Mouse (Mus musculus): Measurements from ENCODE around the gene Rbbp5. TPM values are rescaled to one million over a fixed set of nuclear protein-coding genes. Genes with fewer than 3 reads are reported as not detected.

Gene Rbbp5
- polyA plus RNA-seq, 2 experiments, result 37.4 to 43.6 TPM

- Histone ChIP-seq H3K9ac (ENCODE audit: low read depth, low read length, severe bottlenecking) (no peak overlapping the region), H3K4me2 (replicated peaks; ENCODE audit: low read depth, low read length, severe bottlenecking) (no peak overlapping the region), H3K36me3 (ENCODE audit: control insufficient read depth, insufficient read depth, low read length) (peaks cover 17% of the 10 kb centered on the region; the same call in 1 of the 2 replicates), H3K4me3 (replicated peaks; ENCODE audit: low read length) (no peak overlapping the region), H3K9me3 (ENCODE audit: control insufficient read depth, low read length) (no peaks in the 10 kb centered on the region), H3K4me1 (ENCODE audit: control insufficient read depth, insufficient read depth, low read length) (no peaks in the 10 kb centered on the region), H3K27ac (replicated peaks; ENCODE audit: low read depth, low read length) (no peak overlapping the region), H3K27me3 (ENCODE audit: control insufficient read depth, insufficient read depth, low read length) (no peaks in the 10 kb centered on the region)
- ATAC-seq (ENCODE audit: low FRiP score, low read depth) (no peak), DNase-seq (ENCODE audit: low spot score) (no peak)
- TF ChIP-seq POLR2A (IDR thresholded peaks at IDR 0.05; ENCODE audit: borderline replicate concordance, extremely low read depth, insufficient read depth, insufficient read length), result no peak
- WGBS, result 92% methylated on average over 6 of the region's 6 CpGs
Observed at GRCm38 (mm10) chr1:132483759-132484158, 6.6 kb downstream of the Rbbp5 start.

GRCm38 (mm10) chr1:132500535-132500934 is 23.4 kb downstream of the Rbbp5 start:
- Histone ChIP-seq H3K4me2 (replicated peaks; ENCODE audit: low read depth, low read length, severe bottlenecking) (no peak overlapping the region), H3K36me3 (ENCODE audit: control insufficient read depth, insufficient read depth, low read length) (peaks cover 79% of the 10 kb centered on the region), H3K27me3 (ENCODE audit: control insufficient read depth, insufficient read depth, low read length) (no peaks in the 10 kb centered on the region), H3K9me3 (ENCODE audit: control insufficient read depth, low read length) (no peaks in the 10 kb centered on the region), H3K4me1 (ENCODE audit: control insufficient read depth, insufficient read depth, low read length) (no peaks in the 10 kb centered on the region), H3K4me3 (replicated peaks; ENCODE audit: low read length) (no peak overlapping the region), H3K27ac (replicated peaks; ENCODE audit: low read depth, low read length) (no peak overlapping the region), H3K9ac (ENCODE audit: low read depth, low read length, severe bottlenecking) (no peak overlapping the region)
- ATAC-seq (ENCODE audit: low FRiP score, low read depth), result no peak
- no peak for TF ChIP-seq POLR2A (IDR thresholded peaks at IDR 0.05; ENCODE audit: borderline replicate concordance, extremely low read depth, insufficient read depth, insufficient read length)
- 84% methylated on average over 2 of the region's 2 CpGs for WGBS
- no peak for DNase-seq (ENCODE audit: low spot score)

GRCm38 (mm10) chr1:132505155-132505554 is 28.0 kb downstream of the Rbbp5 start:
- Histone ChIP-seq H3K4me3 (replicated peaks; ENCODE audit: low read length) (no peak overlapping the region), H3K27me3 (ENCODE audit: control insufficient read depth, insufficient read depth, low read length) (no peaks in the 10 kb centered on the region), H3K4me1 (ENCODE audit: control insufficient read depth, insufficient read depth, low read length) (no peaks in the 10 kb centered on the region), H3K4me2 (replicated peaks; ENCODE audit: low read depth, low read length, severe bottlenecking) (no peak overlapping the region), H3K9ac (ENCODE audit: low read depth, low read length, severe bottlenecking) (no peak overlapping the region), H3K36me3 (ENCODE audit: control insufficient read depth, insufficient read depth, low read length) (peaks cover 75% of the 10 kb centered on the region), H3K27ac (replicated peaks; ENCODE audit: low read depth, low read length) (no peak overlapping the region), H3K9me3 (ENCODE audit: control insufficient read depth, low read length) (no peaks in the 10 kb centered on the region)
- TF ChIP-seq POLR2A (IDR thresholded peaks at IDR 0.05; ENCODE audit: borderline replicate concordance, extremely low read depth, insufficient read depth, insufficient read length), result no peak
- ATAC-seq (ENCODE audit: low FRiP score, low read depth) (no peak), DNase-seq (ENCODE audit: low spot score) (no peak)
- WGBS, result 93% methylated on average over 5 of the region's 5 CpGs

- H3K4me1 ChIP-seq (ENCODE audit: control insufficient read depth, insufficient read depth, low read length), result no peaks in the 10 kb centered on the region
- DNase-seq (ENCODE audit: low spot score), result no peak
- no peaks in the 10 kb centered on the region for H3K27me3 ChIP-seq (ENCODE audit: control insufficient read depth, insufficient read depth, low read length)
- no peak within 1 kb of the TSS for H3K4me3 ChIP-seq (replicated peaks; ENCODE audit: low read length)
- no peak for TF ChIP-seq POLR2A (IDR thresholded peaks at IDR 0.05; ENCODE audit: borderline replicate concordance, extremely low read depth, insufficient read depth, insufficient read length)
- no peak within 1 kb of the TSS for H3K4me2 ChIP-seq (replicated peaks; ENCODE audit: low read depth, low read length, severe bottlenecking)
- no peak for ATAC-seq (ENCODE audit: low FRiP score, low read depth)
- H3K9ac ChIP-seq (ENCODE audit: low read depth, low read length, severe bottlenecking), result no peak within 1 kb of the TSS
- WGBS, result 95% methylated on average over 7 of the region's 7 CpGs
- no peak within 1 kb of the TSS for H3K27ac ChIP-seq (replicated peaks; ENCODE audit: low read depth, low read length)
- H3K36me3 ChIP-seq (ENCODE audit: control insufficient read depth, insufficient read depth, low read length), result peaks cover 66% of the 10 kb centered on the region
- no peaks in the 10 kb centered on the region for H3K9me3 ChIP-seq (ENCODE audit: control insufficient read depth, low read length)
Observed at GRCm38 (mm10) chr1:132506058-132506457, 28.9 kb downstream of the Rbbp5 start, which contains the start of gene Tmem81. TSS of gene Tmem81 (plus strand) at chr1:132506230.

GRCm38 (mm10) chr1:132506656-132507055 is 29.5 kb downstream of the Rbbp5 start:
- H3K9ac ChIP-seq (ENCODE audit: low read depth, low read length, severe bottlenecking), result no peak overlapping the region
- 0 out of 2 replicates have a peak, but pooled peaks cover 2% of the 10 kb centered on the region for H3K4me1 ChIP-seq (ENCODE audit: control insufficient read depth, insufficient read depth, low read length)
- H3K4me2 ChIP-seq (replicated peaks; ENCODE audit: low read depth, low read length, severe bottlenecking), result no peak overlapping the region
- peaks cover 61% of the 10 kb centered on the region for H3K36me3 ChIP-seq (ENCODE audit: control insufficient read depth, insufficient read depth, low read length)
- no peak for DNase-seq (ENCODE audit: low spot score)
- no peaks in the 10 kb centered on the region for H3K27me3 ChIP-seq (ENCODE audit: control insufficient read depth, insufficient read depth, low read length)
- TF ChIP-seq POLR2A (IDR thresholded peaks at IDR 0.05; ENCODE audit: borderline replicate concordance, extremely low read depth, insufficient read depth, insufficient read length), result no peak
- no peak for ATAC-seq (ENCODE audit: low FRiP score, low read depth)
- WGBS, result 94% methylated on average over 7 of the region's 7 CpGs
- no peaks in the 10 kb centered on the region for H3K9me3 ChIP-seq (ENCODE audit: control insufficient read depth, low read length)
- H3K4me3 ChIP-seq (replicated peaks; ENCODE audit: low read length), result no peak overlapping the region
- H3K27ac ChIP-seq (replicated peaks; ENCODE audit: low read depth, low read length), result no peak overlapping the region

GRCm38 (mm10) chr1:132509771-132510170 is 32.6 kb downstream of the Rbbp5 start:
- peaks cover 39% of the 10 kb centered on the region for H3K36me3 ChIP-seq (ENCODE audit: control insufficient read depth, insufficient read depth, low read length)
- H3K9me3 ChIP-seq (ENCODE audit: control insufficient read depth, low read length), result no peaks in the 10 kb centered on the region
- no peak overlapping the region for H3K27ac ChIP-seq (replicated peaks; ENCODE audit: low read depth, low read length)
- DNase-seq (ENCODE audit: low spot score) (no peak), ATAC-seq (ENCODE audit: low FRiP score, low read depth) (no peak)
- no peak for TF ChIP-seq POLR2A (IDR thresholded peaks at IDR 0.05; ENCODE audit: borderline replicate concordance, extremely low read depth, insufficient read depth, insufficient read length)
- H3K27me3 ChIP-seq (ENCODE audit: control insufficient read depth, insufficient read depth, low read length), result no peaks in the 10 kb centered on the region
- no peak overlapping the region for H3K4me2 ChIP-seq (replicated peaks; ENCODE audit: low read depth, low read length, severe bottlenecking)
- 0 out of 2 replicates have a peak, but pooled peaks cover 5% of the 10 kb centered on the region for H3K4me1 ChIP-seq (ENCODE audit: control insufficient read depth, insufficient read depth, low read length)
- no peak overlapping the region for H3K9ac ChIP-seq (ENCODE audit: low read depth, low read length, severe bottlenecking)
- WGBS, result 83% methylated on average over 5 of the region's 5 CpGs
- no peak overlapping the region for H3K4me3 ChIP-seq (replicated peaks; ENCODE audit: low read length)

Measured in limb, embryonic 14.5 days (tissue).